Mouse (Mus musculus) limb, embryonic 15.5 days (tissue): Measurements from ENCODE around the gene Vcl. TPM values are rescaled to one million over a fixed set of nuclear protein-coding genes. Genes with fewer than 3 reads are reported as not detected.
A peak's percentile ranks its signal among the peaks of the same experiment; 100 is the strongest.

Experiments
- ATAC-seq: fragments of 200-750 bp; cut with Nextera tagmentation; 2 replicates; pipeline ENCODE4 v1.8.0; 2017; ENCODE audit warnings: low read depth, moderate TSS enrichment; ENCODE audit not compliant: insufficient number of reproducible peaks, low FRiP score, low TSS enrichment
- H3K27ac ChIP-seq: fragments of 300-500 bp; sonication (generic); 2 replicates; pipeline ENCODE4 v1.5.1; 2015; ENCODE audit warnings: moderate library complexity, mild to moderate bottlenecking, inconsistent platforms
- H3K27me3 ChIP-seq: fragments of 300-500 bp; sonication (generic); 2 replicates; pipeline ENCODE4 v1.6.1; 2015; ENCODE audit warnings: inconsistent platforms
- H3K36me3 ChIP-seq: fragments of 300-500 bp; sonication (generic); 2 replicates; pipeline ENCODE4 v1.6.1; 2015; ENCODE audit warnings: inconsistent platforms
- H3K4me1 ChIP-seq: fragments of 300-500 bp; sonication (generic); 2 replicates; pipeline ENCODE4 v1.6.1; 2015; ENCODE audit warnings: inconsistent platforms
- H3K4me2 ChIP-seq: fragments of 300-500 bp; sonication (generic); 2 replicates; pipeline ENCODE4 v1.6.1; 2015; ENCODE audit warnings: mild to moderate bottlenecking, inconsistent platforms
- H3K4me3 ChIP-seq: fragments of 300-500 bp; sonication (generic); 2 replicates; pipeline ENCODE4 v1.5.1; 2015; ENCODE audit warnings: mild to moderate bottlenecking, inconsistent platforms
- H3K9ac ChIP-seq: fragments of 300-500 bp; sonication (generic); 2 replicates; pipeline ENCODE4 v1.6.1; 2015; ENCODE audit warnings: inconsistent platforms
- H3K9me3 ChIP-seq: fragments of 300-500 bp; sonication (generic); 2 replicates; pipeline ENCODE4 v1.6.1; 2016; ENCODE audit warnings: inconsistent platforms
- WGBS: fragments of 180-500 bp; shearing (Covaris S2); methylation state at CpG from one replicate; pipeline ENCODE4 v1.1.7; 2015; 5-methylcytosine and 5-hydroxymethylcytosine counted together
- polyA plus RNA-seq: library from polyadenylated mRNA; unstranded; fragments of >200 nt; fragmentation: Nextera tagmentation; extraction: Ambion mirVana; gene quantifications from 2 replicates; pipeline ENCODE4 v1.2.1, GENCODE M21; 2015

Gene Vcl
- polyA plus RNA-seq, 1 experiment from 2014 or later = 56.4 TPM

GRCm38 (mm10) chr14:21020435-21020834, 91.2 kb downstream of the Vcl start:
- Histone ChIP-seq H3K27ac (no peak overlapping the region), H3K9me3 (no peaks in the 10 kb centered on the region), H3K4me1 (no peaks in the 10 kb centered on the region), H3K9ac (no peak overlapping the region), H3K36me3 (peaks cover 79% of the 10 kb centered on the region), H3K27me3 (no peaks in the 10 kb centered on the region), H3K4me3 (no peak overlapping the region), H3K4me2 (no peak overlapping the region)
- no peak for ATAC-seq
- 92% methylated on average over 8 of the region's 8 CpGs for WGBS

DNA sequence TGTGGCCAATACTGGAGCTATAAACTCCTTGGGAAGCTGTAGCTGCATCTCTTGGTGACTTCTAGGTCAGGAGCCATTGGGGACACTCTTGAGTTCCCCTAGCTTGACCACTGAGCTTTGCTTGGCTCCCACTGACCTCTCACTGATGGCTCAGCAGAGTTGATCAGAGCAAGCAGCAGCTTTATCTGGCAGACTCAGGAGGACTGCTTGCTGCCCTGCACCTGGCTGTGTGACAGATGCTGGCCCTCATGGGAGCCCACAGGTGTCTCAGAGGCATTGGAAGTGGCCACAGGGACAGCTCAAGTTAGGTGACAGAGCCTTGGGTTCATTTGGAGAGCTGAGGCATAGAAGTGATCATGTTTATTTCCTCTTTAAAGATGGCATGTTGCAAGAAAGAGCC, 98.3 kb downstream of the Vcl start:
- H3K4me1 ChIP-seq = peaks cover 7% of the 10 kb centered on the region
- H3K9me3 ChIP-seq = no peaks in the 10 kb centered on the region
- ATAC-seq = no peak
- H3K27me3 ChIP-seq = no peaks in the 10 kb centered on the region
- peaks cover 71% of the 10 kb centered on the region for H3K36me3 ChIP-seq
- H3K9ac ChIP-seq = no peak overlapping the region
- H3K27ac ChIP-seq = no peak overlapping the region
- no peak overlapping the region for H3K4me2 ChIP-seq
- no peak overlapping the region for H3K4me3 ChIP-seq

DNA sequence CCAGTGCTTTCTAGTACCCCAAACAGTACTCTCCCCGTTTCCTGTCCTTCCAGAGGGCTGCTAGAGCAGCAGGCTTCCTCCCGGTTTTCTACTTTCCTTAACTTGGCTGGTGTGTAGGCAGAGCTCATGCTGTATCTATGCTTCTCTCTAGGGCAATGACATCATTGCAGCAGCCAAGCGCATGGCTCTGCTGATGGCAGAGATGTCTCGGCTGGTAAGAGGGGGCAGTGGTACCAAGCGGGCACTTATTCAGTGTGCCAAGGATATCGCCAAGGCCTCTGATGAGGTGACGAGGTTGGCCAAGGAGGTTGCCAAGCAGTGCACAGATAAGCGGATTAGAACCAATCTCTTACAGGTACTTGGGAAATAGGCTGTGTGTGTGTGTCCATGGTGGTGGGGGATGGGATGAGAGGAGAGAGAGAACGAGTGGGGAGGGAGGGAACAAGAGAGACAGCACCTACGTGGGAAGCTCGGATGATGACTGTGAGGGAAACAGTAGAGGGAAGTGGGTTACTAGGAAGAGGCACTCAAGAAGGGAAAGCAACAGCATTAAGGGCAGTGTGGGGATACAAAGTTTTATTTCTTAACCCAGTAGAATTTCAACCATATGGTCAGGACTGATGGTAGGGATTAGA, 99.9 kb downstream of the Vcl start:
- H3K27ac ChIP-seq = no peak overlapping the region
- no peaks in the 10 kb centered on the region for H3K9me3 ChIP-seq
- H3K4me3 ChIP-seq = no peak overlapping the region
- 88% methylated on average over 11 of the region's 11 CpGs for WGBS
- no peak overlapping the region for H3K4me2 ChIP-seq
- peaks cover 7% of the 10 kb centered on the region for H3K4me1 ChIP-seq
- peaks cover 63% of the 10 kb centered on the region for H3K36me3 ChIP-seq
- no peak for ATAC-seq
- H3K27me3 ChIP-seq = no peaks in the 10 kb centered on the region
- H3K9ac ChIP-seq = no peak overlapping the region

DNA sequence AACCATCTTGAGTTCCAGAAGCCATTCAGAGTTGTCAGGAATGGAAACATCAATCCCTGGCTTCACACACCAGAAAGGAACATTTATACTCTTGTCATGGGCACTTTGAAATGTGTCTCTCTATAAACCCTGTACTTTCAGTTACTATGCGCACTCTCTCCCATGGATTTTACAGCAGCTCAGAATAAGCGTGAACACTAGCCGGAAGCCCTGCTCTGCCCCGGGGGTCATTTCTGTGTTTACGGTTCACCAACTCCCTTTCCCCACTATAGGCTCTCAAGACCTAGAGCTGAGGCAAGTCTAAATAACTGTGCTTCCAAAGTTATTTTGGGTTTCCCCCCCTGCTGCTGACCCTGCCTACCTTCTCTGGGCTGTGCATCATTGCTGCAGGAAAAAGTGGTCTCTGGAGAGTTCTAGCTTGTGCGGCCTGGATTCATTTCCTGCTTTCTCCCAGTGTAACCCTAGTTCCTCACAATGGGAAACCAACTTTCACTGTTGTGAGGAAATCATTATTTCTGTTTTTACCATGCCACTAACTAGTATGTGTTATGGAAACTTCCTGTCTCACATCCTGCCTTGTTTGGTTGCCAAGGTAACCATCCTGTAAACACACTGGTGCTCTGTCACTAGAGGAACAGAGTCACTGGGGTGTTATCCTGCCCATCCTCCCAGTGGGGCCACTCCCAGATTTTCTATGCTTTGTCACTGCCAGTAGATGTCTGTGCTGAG, 102.7 kb downstream of the Vcl start:
- WGBS = 46% methylated on average over 6 of the region's 6 CpGs
- Histone ChIP-seq H3K9ac (no peak overlapping the region), H3K4me1 (peaks cover 7% of the 10 kb centered on the region), H3K4me2 (no peak overlapping the region), H3K27ac (peak overlapping the region; percentile 62), H3K4me3 (no peak overlapping the region), H3K9me3 (no peaks in the 10 kb centered on the region), H3K36me3 (peaks cover 62% of the 10 kb centered on the region), H3K27me3 (no peaks in the 10 kb centered on the region)
- ATAC-seq = peak; percentile 48; the same call in 1 of the 2 replicates

GRCm38 (mm10) chr14:21034271-21034670, 105.1 kb downstream of the Vcl start:
- Histone ChIP-seq H3K4me2 (no peak overlapping the region), H3K27me3 (no peaks in the 10 kb centered on the region), H3K9me3 (no peaks in the 10 kb centered on the region), H3K9ac (no peak overlapping the region), H3K36me3 (peaks cover 50% of the 10 kb centered on the region), H3K4me1 (peaks cover 7% of the 10 kb centered on the region), H3K4me3 (no peak overlapping the region), H3K27ac (no peak overlapping the region)
- 82% methylated on average over 4 of the region's 4 CpGs for WGBS
- no peak for ATAC-seq

- no peak overlapping the region for H3K9ac ChIP-seq
- no peak overlapping the region for H3K27ac ChIP-seq
- 86% methylated on average over 3 of the region's 3 CpGs for WGBS
- H3K27me3 ChIP-seq = no peaks in the 10 kb centered on the region
- H3K4me2 ChIP-seq = no peak overlapping the region
- no peak for ATAC-seq
- H3K4me3 ChIP-seq = no peak overlapping the region
- H3K4me1 ChIP-seq = peaks cover 7% of the 10 kb centered on the region
- H3K36me3 ChIP-seq = peaks cover 51% of the 10 kb centered on the region
- no peaks in the 10 kb centered on the region for H3K9me3 ChIP-seq
Measured at GRCm38 (mm10) chr14:21034791-21035190, 105.6 kb downstream of the Vcl start.

DNA sequence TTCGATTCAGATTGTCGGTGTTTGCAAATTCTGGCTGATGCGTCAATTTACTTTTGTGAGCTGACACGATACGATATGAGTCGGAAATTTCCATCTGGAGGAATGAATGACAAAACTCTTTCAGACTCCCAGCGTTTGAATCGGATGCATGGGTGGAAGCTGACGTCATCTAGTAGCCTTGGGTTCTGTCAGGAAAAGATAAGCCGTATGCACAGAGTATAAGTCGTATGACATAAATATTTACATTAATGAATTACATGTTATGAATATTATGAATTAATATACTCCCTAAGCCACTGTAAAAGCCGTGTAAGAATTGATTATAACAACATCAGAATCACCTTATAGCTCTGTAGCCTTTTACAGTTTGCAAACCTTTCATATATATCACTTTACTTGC, 109.9 kb downstream of the Vcl start:
- Histone ChIP-seq H3K27ac (no peak overlapping the region), H3K27me3 (no peaks in the 10 kb centered on the region), H3K36me3 (peaks cover 37% of the 10 kb centered on the region), H3K9ac (no peak overlapping the region), H3K4me1 (no peaks in the 10 kb centered on the region), H3K4me3 (no peak overlapping the region), H3K4me2 (no peak overlapping the region), H3K9me3 (no peaks in the 10 kb centered on the region)
- 88% methylated on average over 12 of the region's 12 CpGs for WGBS
- ATAC-seq = no peak

- no peaks in the 10 kb centered on the region for H3K9me3 ChIP-seq
- no peak overlapping the region for H3K4me2 ChIP-seq
- H3K4me1 ChIP-seq = no peaks in the 10 kb centered on the region
- no peak for ATAC-seq
- H3K9ac ChIP-seq = no peak overlapping the region
- no peaks in the 10 kb centered on the region for H3K27me3 ChIP-seq
- peaks cover 33% of the 10 kb centered on the region for H3K36me3 ChIP-seq
- 87% methylated on average over 4 of the region's 4 CpGs for WGBS
- no peak overlapping the region for H3K27ac ChIP-seq
- H3K4me3 ChIP-seq = no peak overlapping the region
Measured at GRCm38 (mm10) chr14:21039623-21040022, 110.4 kb downstream of the Vcl start.

- H3K27me3 ChIP-seq = no peaks in the 10 kb centered on the region
- no peak overlapping the region for H3K4me3 ChIP-seq
- no peak overlapping the region for H3K9ac ChIP-seq
- WGBS = 86% methylated on average over 2 of the region's 2 CpGs
- 0 out of 2 replicates have a peak, but pooled peaks cover under 1% of the 10 kb centered on the region for H3K4me1 ChIP-seq
- no peak for ATAC-seq
- H3K27ac ChIP-seq = no peak overlapping the region
- no peak overlapping the region for H3K4me2 ChIP-seq
- peaks cover 4% of the 10 kb centered on the region for H3K36me3 ChIP-seq
- H3K9me3 ChIP-seq = no peaks in the 10 kb centered on the region
Measured at GRCm38 (mm10) chr14:21047840-21048239, 118.6 kb downstream of the Vcl start.

GRCm38 (mm10) chr14:21048879-21049278, 119.7 kb downstream of the Vcl start:
- no peak for ATAC-seq
- Histone ChIP-seq H3K27me3 (no peaks in the 10 kb centered on the region), H3K4me3 (no peak overlapping the region), H3K9ac (no peak overlapping the region), H3K4me2 (no peak overlapping the region), H3K4me1 (0 out of 2 replicates have a peak, but pooled peaks cover 5% of the 10 kb centered on the region), H3K9me3 (no peaks in the 10 kb centered on the region), H3K27ac (no peak overlapping the region), H3K36me3 (peaks cover 2% of the 10 kb centered on the region; the same call in 1 of the 2 replicates)

- no peak overlapping the region for H3K27ac ChIP-seq
- 0 out of 2 replicates have a peak, but pooled peaks cover 5% of the 10 kb centered on the region for H3K4me1 ChIP-seq
- H3K4me3 ChIP-seq = peak overlapping the region; percentile 5; the same call in 1 of the 2 replicates
- H3K36me3 ChIP-seq = no peaks in the 10 kb centered on the region
- no peak for ATAC-seq
- no peak overlapping the region for H3K4me2 ChIP-seq
- no peaks in the 10 kb centered on the region for H3K9me3 ChIP-seq
- H3K9ac ChIP-seq = no peak overlapping the region
- 76% methylated on average over 3 of the region's 3 CpGs for WGBS
- no peaks in the 10 kb centered on the region for H3K27me3 ChIP-seq
Measured at GRCm38 (mm10) chr14:21050734-21051133, 121.5 kb downstream of the Vcl start.

GRCm38 (mm10) chr14:21051380-21052111, 122.3 kb downstream of the Vcl start:
- no peaks in the 10 kb centered on the region for H3K9me3 ChIP-seq
- no peaks in the 10 kb centered on the region for H3K27me3 ChIP-seq
- peak overlapping the region; percentile 85 for H3K9ac ChIP-seq
- 5% methylated on average over 28 of the region's 28 CpGs for WGBS
- H3K4me2 ChIP-seq = peak overlapping the region; percentile 94
- H3K27ac ChIP-seq = peak overlapping the region; percentile 94
- no peaks in the 10 kb centered on the region for H3K36me3 ChIP-seq
- H3K4me3 ChIP-seq = peak overlapping the region; percentile 92
- H3K4me1 ChIP-seq = 0 out of 2 replicates have a peak, but pooled peaks cover 5% of the 10 kb centered on the region
- ATAC-seq = no peak
